Mouse (Mus musculus): ENCODE data around the gene Rell1. TPM values are rescaled to one million over a fixed set of nuclear protein-coding genes. Genes with fewer than 3 reads are reported as not detected.

Gene Rell1
- polyA plus RNA-seq, 1 experiment from 2014 or later = 8.5 TPM

DNA sequence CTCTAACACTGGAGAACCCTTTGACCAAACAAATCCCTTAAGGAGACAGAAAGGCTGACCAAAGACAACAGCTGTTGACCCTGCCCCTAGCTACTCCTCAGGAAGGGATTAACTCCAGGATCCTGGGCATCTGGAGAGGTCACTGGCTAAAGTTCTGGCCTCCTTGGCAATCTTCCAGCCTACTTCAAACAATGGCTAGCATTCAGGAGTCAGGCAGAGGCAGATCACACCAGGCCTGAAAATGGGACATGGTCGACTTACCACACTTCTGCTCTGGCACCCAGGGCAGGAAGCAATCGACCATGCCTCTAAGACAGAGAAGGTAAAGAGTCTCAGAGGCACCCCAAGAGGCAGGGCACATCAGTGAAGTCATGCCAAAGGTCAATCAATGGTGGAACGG is 19.5 kb downstream of the Rell1 start:
- ATAC-seq = no peak
- Histone ChIP-seq H3K36me3 (no peaks in the 10 kb centered on the region), H3K27me3 (replicated peaks) (no peaks in the 10 kb centered on the region), H3K4me3 (no peak overlapping the region), H3K4me1 (peaks cover 13% of the 10 kb centered on the region), H3K27ac (no peak overlapping the region), H3K9me3 (replicated peaks) (no peaks in the 10 kb centered on the region), H3K9ac (no peak overlapping the region), H3K4me2 (no peak overlapping the region)
- WGBS (ENCODE audit: insufficient replicate concordance) = 44% methylated on average over 3 of the region's 3 CpGs

DNA sequence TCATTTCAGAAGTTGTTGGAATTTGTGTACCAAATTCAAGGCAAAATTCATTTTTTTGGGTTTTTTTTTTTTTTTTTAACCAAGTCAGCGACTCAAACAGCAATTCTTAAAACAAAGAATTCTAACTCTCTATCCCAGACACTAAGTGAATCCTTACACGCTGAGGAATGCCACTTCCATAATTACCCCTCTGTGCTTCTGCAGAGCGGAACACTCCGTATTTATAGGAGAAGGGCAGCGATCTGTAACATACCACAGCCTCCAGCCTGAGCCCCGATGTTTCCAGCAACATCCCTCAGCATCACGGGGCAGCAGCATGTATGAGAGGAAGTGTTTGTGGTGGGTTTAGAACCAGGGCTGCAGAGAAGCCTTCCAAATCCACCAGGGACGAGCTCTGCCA is 21.2 kb downstream of the Rell1 start:
- ATAC-seq = no peak
- no peaks in the 10 kb centered on the region for H3K9me3 ChIP-seq (replicated peaks)
- H3K27me3 ChIP-seq (replicated peaks) = no peaks in the 10 kb centered on the region
- H3K9ac ChIP-seq = no peak overlapping the region
- WGBS (ENCODE audit: insufficient replicate concordance) = 75% methylated on average over 8 of the region's 8 CpGs
- H3K36me3 ChIP-seq = no peaks in the 10 kb centered on the region
- H3K27ac ChIP-seq = no peak overlapping the region
- peaks cover 18% of the 10 kb centered on the region for H3K4me1 ChIP-seq
- H3K4me3 ChIP-seq = no peak overlapping the region
- no peak overlapping the region for H3K4me2 ChIP-seq

DNA sequence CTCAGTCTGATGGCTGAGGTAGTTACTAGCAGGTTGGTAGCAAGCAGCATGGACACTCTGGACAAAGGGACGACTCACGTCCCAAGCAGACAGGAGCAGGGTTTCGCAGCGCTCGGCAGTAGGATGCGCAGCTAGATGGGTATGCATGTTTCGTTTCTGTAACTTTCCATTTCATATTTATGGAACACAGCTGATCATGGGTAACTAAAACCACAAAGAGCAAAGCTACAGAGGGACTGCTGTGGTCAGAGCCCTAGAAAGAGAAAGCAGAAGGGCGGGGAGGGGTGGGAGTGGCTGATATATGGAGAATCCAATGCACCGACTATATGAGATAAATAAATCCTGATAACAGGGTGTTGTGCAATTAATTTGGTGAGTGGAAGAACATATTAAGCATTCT is 25.4 kb downstream of the Rell1 start:
- H3K4me1 ChIP-seq = peaks cover 17% of the 10 kb centered on the region
- H3K27ac ChIP-seq = no peak overlapping the region
- no peak for ATAC-seq
- 67% methylated on average over 9 of the region's 9 CpGs for WGBS (ENCODE audit: insufficient replicate concordance)
- no peak overlapping the region for H3K9ac ChIP-seq
- no peaks in the 10 kb centered on the region for H3K9me3 ChIP-seq (replicated peaks)
- H3K4me3 ChIP-seq = no peak overlapping the region
- H3K27me3 ChIP-seq (replicated peaks) = no peaks in the 10 kb centered on the region
- H3K36me3 ChIP-seq = no peaks in the 10 kb centered on the region
- H3K4me2 ChIP-seq = no peak overlapping the region

DNA sequence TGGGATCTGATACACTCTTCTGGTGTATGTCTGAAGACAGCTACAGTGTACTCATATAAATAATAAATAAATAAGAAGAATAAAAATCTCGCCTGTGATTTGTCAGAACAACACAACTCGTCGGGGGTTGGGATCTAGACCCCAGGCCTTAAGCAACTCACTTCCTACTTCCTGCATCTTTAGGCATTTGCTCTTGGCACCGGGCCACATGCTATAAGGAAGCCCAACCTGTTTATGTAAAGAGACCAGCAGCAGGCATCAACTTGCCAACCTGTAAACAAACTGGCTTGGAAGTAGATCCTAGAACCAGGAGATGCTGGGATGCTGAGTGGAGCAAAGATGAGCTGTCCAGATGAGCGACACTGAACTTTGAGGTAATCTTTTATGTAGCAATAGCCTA is 26.8 kb downstream of the Rell1 start:
- no peak for ATAC-seq
- WGBS (ENCODE audit: insufficient replicate concordance) = 50% methylated on average over 5 of the region's 5 CpGs
- Histone ChIP-seq H3K9ac (no peak overlapping the region), H3K27ac (no peak overlapping the region), H3K27me3 (replicated peaks) (no peaks in the 10 kb centered on the region), H3K4me2 (no peak overlapping the region), H3K4me1 (peaks cover 17% of the 10 kb centered on the region), H3K36me3 (no peaks in the 10 kb centered on the region), H3K9me3 (replicated peaks) (no peaks in the 10 kb centered on the region), H3K4me3 (no peak overlapping the region)

DNA sequence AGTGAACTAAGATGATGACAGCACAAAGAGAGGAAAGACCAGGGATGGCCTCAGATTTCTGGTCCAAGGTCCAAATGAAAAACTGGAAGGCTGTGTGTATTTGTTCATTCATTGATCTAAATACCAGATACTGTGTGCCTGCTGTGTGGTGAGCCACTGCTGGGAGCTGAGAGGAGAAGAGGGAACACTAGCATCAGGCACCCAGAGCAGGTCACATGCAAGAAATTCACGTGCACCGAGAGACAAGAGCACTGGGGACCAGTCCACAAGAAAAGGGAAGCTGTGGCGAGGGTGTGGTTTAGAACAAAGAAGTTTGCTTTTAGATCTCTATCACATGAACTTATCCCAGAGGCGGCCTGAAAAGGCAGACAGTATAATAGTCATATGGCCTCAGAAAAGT is 30.1 kb downstream of the Rell1 start:
- H3K9ac ChIP-seq = no peak overlapping the region
- H3K27me3 ChIP-seq (replicated peaks) = no peaks in the 10 kb centered on the region
- H3K9me3 ChIP-seq (replicated peaks) = no peaks in the 10 kb centered on the region
- H3K27ac ChIP-seq = no peak overlapping the region
- peaks cover 17% of the 10 kb centered on the region for H3K4me1 ChIP-seq
- whole genome bisulfite sequencing (ENCODE audit: insufficient replicate concordance) = 12% methylated on average over 4 of the region's 4 CpGs
- peaks cover 13% of the 10 kb centered on the region; the same call in 1 of the 2 replicates for H3K36me3 ChIP-seq
- H3K4me2 ChIP-seq = no peak overlapping the region
- no peak overlapping the region for H3K4me3 ChIP-seq
- no peak for ATAC-seq

DNA sequence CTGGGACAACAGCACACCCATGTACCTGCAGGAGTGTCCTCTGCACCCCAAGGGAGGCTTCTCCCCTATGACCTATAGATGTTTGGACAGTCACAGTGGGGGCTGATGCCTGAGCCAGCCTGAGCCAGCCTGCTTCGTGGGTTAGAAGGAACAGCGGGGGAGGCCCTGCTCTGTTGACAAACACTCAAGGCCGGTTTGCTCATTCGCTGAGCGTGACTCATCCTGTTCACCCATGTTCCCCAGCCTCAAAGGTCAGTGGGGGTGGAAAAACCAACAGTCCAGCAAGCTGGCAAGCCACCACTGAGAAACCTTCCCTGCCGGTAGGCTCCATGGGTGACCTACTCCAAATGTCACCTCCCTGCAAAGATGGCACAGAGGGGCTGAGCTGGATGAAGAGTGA is 32.0 kb downstream of the Rell1 start:
- Histone ChIP-seq H3K27me3 (replicated peaks) (no peaks in the 10 kb centered on the region), H3K4me1 (peaks cover 18% of the 10 kb centered on the region), H3K27ac (0 out of 2 replicates have a peak overlapping the region, but pooled peaks have one; percentile 22), H3K36me3 (peaks cover 13% of the 10 kb centered on the region; the same call in 1 of the 2 replicates), H3K4me2 (0 out of 2 replicates have a peak overlapping the region, but pooled peaks have one; percentile 13), H3K4me3 (no peak overlapping the region), H3K9me3 (replicated peaks) (no peaks in the 10 kb centered on the region), H3K9ac (no peak overlapping the region)
- ATAC-seq = peak; percentile 83
- 48% methylated on average over 6 of the region's 6 CpGs for WGBS (ENCODE audit: insufficient replicate concordance)

DNA sequence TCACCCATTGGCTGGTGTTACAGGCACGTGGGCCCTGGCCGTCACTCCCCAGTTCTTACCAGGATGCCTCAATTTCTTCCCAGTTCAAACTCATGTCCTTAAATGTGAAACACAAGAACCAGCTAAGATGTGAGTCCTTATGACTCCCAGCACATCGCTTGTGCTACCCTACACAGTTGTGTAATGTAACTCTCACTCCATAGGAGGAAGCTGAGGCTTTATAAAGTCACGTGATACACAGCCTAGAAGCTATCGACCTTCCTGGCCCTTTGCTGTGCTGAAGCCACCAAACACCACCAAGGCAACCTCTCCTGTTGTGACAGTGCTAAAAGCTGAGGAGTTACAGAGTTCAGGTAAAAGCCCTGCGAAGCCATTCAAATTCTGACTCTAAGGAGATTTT is 33.1 kb downstream of the Rell1 start:
- no peak overlapping the region for H3K4me2 ChIP-seq
- no peaks in the 10 kb centered on the region for H3K27me3 ChIP-seq (replicated peaks)
- no peak overlapping the region for H3K4me3 ChIP-seq
- H3K9me3 ChIP-seq (replicated peaks) = no peaks in the 10 kb centered on the region
- 70% methylated on average over 6 of the region's 6 CpGs for WGBS (ENCODE audit: insufficient replicate concordance)
- no peak overlapping the region for H3K9ac ChIP-seq
- ATAC-seq = no peak
- no peak overlapping the region for H3K27ac ChIP-seq
- peaks cover 15% of the 10 kb centered on the region for H3K4me1 ChIP-seq
- peaks cover 14% of the 10 kb centered on the region for H3K36me3 ChIP-seq

DNA sequence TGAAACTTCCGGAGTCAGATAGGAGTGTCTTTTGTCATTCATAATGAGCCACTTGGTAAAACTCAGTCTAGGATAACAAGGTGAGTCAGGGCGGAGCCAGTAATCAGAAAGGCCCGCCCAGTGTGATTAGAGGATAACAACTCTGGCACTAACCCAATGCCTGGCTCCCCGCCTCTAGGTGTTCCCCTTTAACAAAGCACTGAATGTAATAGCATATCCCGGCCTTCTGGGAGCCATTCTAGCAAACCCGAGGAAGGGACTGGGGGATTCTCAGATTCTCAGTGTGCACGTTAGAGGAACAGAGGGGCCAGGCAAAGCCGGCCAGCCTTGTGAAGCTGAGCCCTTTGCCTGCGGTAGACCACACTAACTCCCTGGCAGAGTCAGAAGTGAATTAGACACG is 35.9 kb downstream of the Rell1 start:
- no peak overlapping the region for H3K4me3 ChIP-seq
- H3K4me1 ChIP-seq = peaks cover 6% of the 10 kb centered on the region; the same call in 1 of the 2 replicates
- H3K9ac ChIP-seq = no peak overlapping the region
- ATAC-seq = no peak
- no peak overlapping the region for H3K27ac ChIP-seq
- WGBS (ENCODE audit: insufficient replicate concordance) = 55% methylated on average over 10 of the region's 10 CpGs
- peaks cover 37% of the 10 kb centered on the region for H3K36me3 ChIP-seq
- H3K9me3 ChIP-seq (replicated peaks) = no peaks in the 10 kb centered on the region; the same call in 1 of the 2 replicates
- H3K27me3 ChIP-seq (replicated peaks) = no peaks in the 10 kb centered on the region
- no peak overlapping the region for H3K4me2 ChIP-seq

DNA sequence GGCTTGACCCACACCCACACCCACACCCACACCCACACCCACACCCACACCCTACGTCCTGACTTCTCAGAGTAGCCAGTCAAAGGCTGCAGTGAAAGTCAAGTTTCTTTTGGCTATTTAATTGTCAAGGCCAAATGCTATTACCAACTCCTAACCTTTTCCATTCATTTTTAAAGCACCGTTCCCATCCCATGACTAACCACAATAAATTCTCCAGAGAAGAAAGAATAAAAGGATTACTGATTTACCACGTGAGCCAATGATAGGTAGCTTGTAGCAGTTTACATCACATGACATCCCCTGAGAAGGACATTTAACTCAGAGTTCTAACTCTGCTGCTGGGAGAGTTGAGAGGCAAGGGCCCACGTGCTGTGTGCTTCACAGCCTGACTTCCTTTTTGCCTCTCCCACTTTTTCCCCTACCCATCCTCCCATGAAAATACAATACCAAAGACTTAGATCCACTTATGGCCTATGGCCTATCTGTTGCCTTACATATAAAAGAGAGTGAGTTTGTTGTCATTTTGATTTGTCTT is 37.8 kb downstream of the Rell1 start:
- no peak overlapping the region for H3K9ac ChIP-seq
- no peak overlapping the region for H3K4me3 ChIP-seq
- peaks cover 6% of the 10 kb centered on the region; the same call in 1 of the 2 replicates for H3K4me1 ChIP-seq
- H3K36me3 ChIP-seq = peaks cover 52% of the 10 kb centered on the region
- no peak overlapping the region for H3K27ac ChIP-seq
- no peaks in the 10 kb centered on the region for H3K27me3 ChIP-seq (replicated peaks)
- no peak for ATAC-seq
- H3K9me3 ChIP-seq (replicated peaks) = no peaks in the 10 kb centered on the region; the same call in 1 of the 2 replicates
- 62% methylated on average over 4 of the region's 4 CpGs for WGBS (ENCODE audit: insufficient replicate concordance)
- no peak overlapping the region for H3K4me2 ChIP-seq

DNA sequence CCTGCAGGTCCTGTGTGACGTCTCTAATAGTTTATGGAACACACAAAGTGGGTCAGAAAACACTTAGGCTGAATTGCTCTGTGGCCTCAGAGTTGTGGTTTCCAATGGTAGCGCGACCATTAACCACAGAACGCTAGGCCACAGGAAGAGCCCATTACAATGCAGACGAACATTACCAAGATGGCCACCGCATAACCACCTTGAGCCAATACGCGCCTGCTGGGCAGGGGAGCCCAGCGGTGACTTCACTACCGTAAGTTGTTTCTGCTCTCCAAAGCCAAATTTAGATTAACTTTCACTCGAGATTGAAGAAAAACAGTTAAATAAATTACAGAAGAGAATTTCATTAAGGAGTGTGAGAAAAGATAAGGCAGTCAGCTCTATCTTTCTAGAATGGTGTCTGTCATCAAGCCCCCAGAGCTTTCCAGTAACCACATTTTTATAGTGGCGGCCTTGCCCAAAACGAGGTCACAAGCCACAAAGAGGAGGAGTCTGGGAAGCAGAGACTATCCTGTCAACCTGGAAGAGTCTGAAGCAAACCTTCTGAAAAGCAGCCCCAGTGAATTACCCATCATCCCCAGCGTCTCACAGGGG is 43.6 kb downstream of the Rell1 start:
- no peaks in the 10 kb centered on the region for H3K27me3 ChIP-seq (replicated peaks)
- no peak overlapping the region for H3K4me2 ChIP-seq
- no peaks in the 10 kb centered on the region; the same call in 1 of the 2 replicates for H3K9me3 ChIP-seq (replicated peaks)
- peaks cover 41% of the 10 kb centered on the region for H3K36me3 ChIP-seq
- H3K4me3 ChIP-seq = no peak overlapping the region
- no peaks in the 10 kb centered on the region for H3K4me1 ChIP-seq
- H3K9ac ChIP-seq = no peak overlapping the region
- no peak for ATAC-seq
- WGBS (ENCODE audit: insufficient replicate concordance) = 45% methylated on average over 14 of the region's 14 CpGs
- no peak overlapping the region for H3K27ac ChIP-seq

DNA sequence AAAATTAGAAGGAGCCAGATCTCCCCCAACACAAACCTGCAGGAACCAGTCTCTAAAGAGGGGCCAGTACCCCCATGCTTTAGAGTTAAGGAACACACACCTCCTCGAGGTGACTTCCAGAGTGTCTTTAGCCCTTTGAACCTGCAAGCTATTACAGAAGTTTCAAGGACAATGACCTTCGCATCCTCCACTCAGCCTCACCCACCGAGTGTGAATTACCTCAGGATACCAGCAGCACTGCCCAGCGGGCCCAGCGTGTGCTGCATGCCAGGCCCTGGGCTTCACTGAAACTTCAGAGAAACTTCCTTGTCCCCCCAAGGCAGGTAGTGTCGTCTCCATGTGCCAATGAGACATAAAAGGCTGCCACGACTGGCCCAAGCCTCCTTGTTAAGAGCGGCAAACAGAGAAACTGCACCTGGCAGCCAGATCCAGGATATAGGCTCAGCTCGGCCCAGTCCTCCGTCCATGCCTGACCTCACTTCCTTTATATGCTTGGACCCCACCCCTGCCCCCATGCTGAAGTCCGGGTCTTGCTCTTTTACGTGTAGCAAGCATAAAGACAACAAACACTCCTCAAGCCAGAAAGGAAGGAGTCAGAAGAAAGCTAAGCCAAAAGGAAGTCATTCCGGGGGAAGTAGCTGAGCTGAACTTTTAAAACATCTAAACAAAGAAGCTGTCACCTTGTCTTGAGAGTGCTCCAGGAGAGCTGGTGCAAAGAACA is 45.2 kb downstream of the Rell1 start:
- Histone ChIP-seq H3K9ac (no peak overlapping the region), H3K4me2 (no peak overlapping the region), H3K27me3 (replicated peaks) (no peaks in the 10 kb centered on the region), H3K4me1 (no peaks in the 10 kb centered on the region), H3K9me3 (replicated peaks) (no peaks in the 10 kb centered on the region; the same call in 1 of the 2 replicates), H3K36me3 (peaks cover 29% of the 10 kb centered on the region), H3K27ac (no peak overlapping the region), H3K4me3 (no peak overlapping the region)
- no peak for ATAC-seq
- whole genome bisulfite sequencing (ENCODE audit: insufficient replicate concordance) = 72% methylated on average over 13 of the region's 13 CpGs

DNA sequence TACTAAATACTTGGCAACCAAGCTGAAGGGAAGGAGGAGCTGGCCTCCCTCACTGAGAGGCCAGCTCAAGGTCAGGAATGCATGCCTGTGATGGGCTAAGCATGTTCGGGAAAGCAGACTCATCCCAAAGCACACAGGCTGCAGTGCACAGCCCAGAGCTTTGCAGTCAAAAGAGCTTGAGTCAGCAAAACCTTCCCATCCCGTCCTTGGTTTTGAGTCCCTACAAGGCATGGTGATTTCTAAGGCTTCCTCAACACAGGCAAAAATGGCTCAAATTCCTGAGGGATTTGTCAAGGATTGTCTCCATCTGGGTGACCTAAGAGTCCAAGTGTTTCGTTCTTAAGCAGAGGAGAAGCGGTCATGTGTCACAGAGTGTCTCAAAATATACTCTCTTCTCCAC is 50.5 kb downstream of the Rell1 start:
- Histone ChIP-seq H3K4me1 (0 out of 2 replicates have a peak, but pooled peaks cover 2% of the 10 kb centered on the region), H3K4me2 (no peak overlapping the region), H3K27me3 (replicated peaks) (no peaks in the 10 kb centered on the region), H3K27ac (no peak overlapping the region), H3K4me3 (no peak overlapping the region), H3K36me3 (no peaks in the 10 kb centered on the region; the same call in 1 of the 2 replicates), H3K9me3 (replicated peaks) (no peaks in the 10 kb centered on the region), H3K9ac (no peak overlapping the region)
- no peak for ATAC-seq
- 59% methylated on average over 4 of the region's 4 CpGs for WGBS (ENCODE audit: insufficient replicate concordance)

Data from liver, embryonic 12.5 days (tissue).